Mouse (Mus musculus) CH12.LX (cell line): ENCODE measurements around the gene Tmem108.

Experiments used
- E2F4 ChIP-seq: IDR thresholded peaks from 2 replicates; pipeline ENCODE4 v1.6.1; 2011; ENCODE audit warnings: low read depth, low read length, improper control_type of control experiment; ENCODE audit not compliant: insufficient replicate concordance
- ZC3H11A ChIP-seq: IDR thresholded peaks from 2 replicates; pipeline ENCODE4 v1.6.1; 2012; ENCODE audit warnings: low read depth, mild to moderate bottlenecking, inconsistent platforms, low read length, improper control_type of control experiment

GRCm38 (mm10) chr9:103523008-103523407 lies 238.6 kb downstream of the Tmem108 start:
- TF ChIP-seq E2F4 (no peak), ZC3H11A (no peak)
